Mouse (Mus musculus) bone marrow, adult 2 months (tissue): ENCODE results near the gene Dpm1.

Experiments used
- CTCF ChIP-seq: fragments of 200-500 bp; IDR thresholded peaks from 2 replicates; pipeline ENCODE4 v1.5.1; 2011; ENCODE audit warnings: low read length, control low read depth; ENCODE audit not compliant: control insufficient read depth, insufficient read depth
- POLR2A ChIP-seq: fragments of 200-500 bp; IDR thresholded peaks from 2 replicates; pipeline ENCODE4 v1.6.1; 2011; ENCODE audit warnings: low read depth, mild to moderate bottlenecking, control low read depth, low read length, borderline replicate concordance; ENCODE audit not compliant: control insufficient read depth

DNA sequence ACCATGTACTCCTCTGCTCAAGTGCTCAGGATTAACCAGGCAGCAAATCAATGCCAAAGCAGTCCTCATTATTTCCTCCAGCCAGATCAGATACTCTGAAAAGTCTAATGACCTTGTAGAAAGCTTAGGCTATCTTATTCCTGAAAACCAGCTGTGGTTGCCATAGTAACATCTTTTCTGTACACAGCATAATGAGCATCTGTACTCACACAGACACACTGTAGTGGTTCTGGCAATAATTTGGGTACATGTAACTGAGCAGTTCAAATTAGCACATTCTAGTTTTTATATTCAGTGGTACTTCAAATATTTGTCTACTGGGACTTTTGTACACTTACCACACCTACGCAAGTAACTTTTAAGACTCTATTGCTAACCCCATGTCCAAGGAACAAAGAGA lies 32.0 kb downstream of the Dpm1 start:
- TF ChIP-seq CTCF = no peak
- TF ChIP-seq POLR2A = no peak
